Mouse (Mus musculus) gastrocnemius, adult 8-10 months (tissue): ENCODE data around the gene Dtymk. TPM values are rescaled to one million over a fixed set of nuclear protein-coding genes. Genes with fewer than 3 reads are reported as not detected.
"Not testable (repeated sequence)": the region's sequence is repeated elsewhere in the genome, so short reads cannot be mapped to it uniquely, and the experiment has no call there.

Experiments used
- DNase-seq, 2 experiments: peaks; one replicate each; pipeline ENCODE4 v3.0.0; 2022; ENCODE audit warnings: low spot score in 2 of 2
- total RNA-seq, 4 experiments: library from RNA; stranded (reverse); gene quantifications; 2 replicates each; pipeline ENCODE4 v1.2.4; 2022

Gene Dtymk
- total RNA-seq, result 10 to 100 TPM; 14.8 to 17.3 (median 16.1) TPM

DNA sequence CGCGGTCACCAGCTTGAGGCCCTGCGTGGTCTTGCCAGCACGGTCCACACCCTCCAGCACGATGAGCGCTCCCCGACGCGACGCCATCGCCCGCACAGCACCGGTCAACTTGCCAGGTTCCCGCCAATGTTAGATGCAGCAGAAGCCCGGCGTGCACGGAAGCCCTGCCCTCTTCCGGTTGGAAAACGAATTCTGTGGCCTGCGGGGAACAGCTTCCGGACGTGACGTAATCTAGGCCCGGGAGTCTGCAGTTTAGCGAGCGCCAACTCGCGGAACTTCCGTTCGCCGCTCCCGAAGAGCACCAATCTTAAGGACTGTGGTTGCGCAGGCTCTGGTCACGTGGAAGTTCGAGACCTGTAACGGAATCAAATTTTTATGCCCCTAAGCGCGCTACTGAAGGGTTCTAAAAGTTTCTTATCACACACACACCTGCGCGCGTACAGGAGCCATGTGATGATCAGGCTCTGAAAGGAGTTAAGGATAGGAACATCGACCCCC is at the start of gene Dtymk:
TSS of gene Dtymk (minus strand) at position 194 of the 498 bp plus-strand sequence.
- DNase-seq, result peak; percentile 85 to 89

DNA sequence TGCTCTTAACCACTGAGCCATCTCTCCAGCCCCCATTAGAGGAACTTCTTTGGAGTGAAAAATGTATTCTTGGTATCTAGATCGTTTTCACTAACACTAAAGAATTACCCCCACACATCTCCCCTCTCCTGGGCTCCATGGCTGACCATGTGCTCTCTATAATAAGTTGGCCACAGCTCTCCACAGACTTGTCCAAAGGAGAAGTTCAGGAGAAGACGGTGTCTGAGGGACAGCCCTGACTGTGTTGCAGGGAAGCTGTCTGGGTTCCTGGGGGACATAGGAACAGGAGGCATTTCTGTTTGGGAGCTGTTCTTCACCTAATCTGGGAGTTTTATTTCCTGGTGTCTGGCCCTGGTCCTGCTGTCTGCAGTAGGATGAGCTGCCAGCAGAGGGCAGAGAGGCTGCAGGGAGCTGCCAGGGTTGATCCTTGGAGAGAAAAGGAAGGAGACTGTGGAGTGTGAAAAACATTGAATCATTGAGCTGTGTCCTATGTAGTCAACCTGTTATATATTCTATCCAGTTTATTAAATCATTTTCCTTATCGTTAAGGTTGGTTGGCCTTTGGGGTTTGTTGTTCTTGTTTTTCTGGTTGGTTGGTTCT is 44.1 kb upstream of the Dtymk start:
- not testable (repeated sequence) for DNase-seq

DNA sequence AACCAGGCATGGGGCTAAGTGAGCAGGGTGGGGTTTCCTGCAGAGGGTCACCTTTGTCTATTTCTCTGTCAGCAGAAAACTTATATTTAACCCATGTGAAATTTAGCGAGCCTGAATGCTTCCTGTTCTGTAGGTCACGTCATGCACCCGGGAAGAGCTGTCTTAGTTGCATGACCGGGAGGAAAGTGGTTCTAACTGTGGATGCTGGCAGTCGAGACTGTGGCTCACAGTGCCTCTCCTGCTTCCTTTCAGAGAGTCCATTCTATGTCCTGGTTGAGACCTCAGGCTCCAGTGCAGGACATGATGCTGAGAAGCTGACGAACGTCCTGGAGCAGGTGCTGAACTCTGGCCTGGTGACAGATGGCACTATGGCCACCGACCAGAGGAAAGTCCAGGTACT is 36.8 kb upstream of the Dtymk start:
- DNase-seq, result not testable (repeated sequence)

DNA sequence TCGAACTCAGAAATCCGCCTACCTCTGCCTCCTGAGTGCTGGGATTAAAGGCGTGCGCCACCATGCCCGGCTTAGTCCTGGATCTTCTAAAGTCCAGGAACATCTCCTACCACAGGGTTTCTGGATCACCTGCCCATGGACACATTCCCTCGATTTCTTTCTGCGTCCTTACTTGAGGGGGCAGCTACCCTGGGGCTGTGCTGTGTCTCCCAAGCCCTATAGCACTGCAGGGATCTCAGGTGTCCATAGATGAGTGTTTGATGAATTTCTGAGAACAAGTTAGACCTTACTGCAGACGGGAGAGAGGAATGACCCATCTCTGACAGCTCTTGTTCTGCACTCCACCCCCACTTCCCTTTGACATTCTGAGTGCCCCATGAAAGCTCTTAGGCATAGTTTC is 35.6 kb upstream of the Dtymk start:
- DNase-seq, result no peak

DNA sequence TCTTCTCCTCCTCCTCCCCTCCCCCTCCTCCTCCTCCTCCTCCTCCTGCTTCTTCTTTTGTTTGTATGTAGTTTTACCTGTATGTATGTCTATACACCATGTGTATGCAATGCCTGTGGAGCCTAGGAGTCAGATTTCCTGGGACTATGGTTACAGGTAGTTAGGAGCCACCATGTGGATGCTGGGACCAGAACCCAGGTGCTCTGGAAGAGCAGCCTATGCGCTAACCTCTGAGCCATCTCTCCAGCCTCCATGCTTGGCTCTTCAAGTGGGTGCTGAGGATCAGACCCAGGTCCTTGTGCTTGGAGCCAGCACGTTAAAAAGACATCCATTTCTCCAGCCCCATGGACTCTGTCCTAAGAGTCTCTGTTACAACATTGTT is 34.8 kb upstream of the Dtymk start:
- DNase-seq, result no peak

DNA sequence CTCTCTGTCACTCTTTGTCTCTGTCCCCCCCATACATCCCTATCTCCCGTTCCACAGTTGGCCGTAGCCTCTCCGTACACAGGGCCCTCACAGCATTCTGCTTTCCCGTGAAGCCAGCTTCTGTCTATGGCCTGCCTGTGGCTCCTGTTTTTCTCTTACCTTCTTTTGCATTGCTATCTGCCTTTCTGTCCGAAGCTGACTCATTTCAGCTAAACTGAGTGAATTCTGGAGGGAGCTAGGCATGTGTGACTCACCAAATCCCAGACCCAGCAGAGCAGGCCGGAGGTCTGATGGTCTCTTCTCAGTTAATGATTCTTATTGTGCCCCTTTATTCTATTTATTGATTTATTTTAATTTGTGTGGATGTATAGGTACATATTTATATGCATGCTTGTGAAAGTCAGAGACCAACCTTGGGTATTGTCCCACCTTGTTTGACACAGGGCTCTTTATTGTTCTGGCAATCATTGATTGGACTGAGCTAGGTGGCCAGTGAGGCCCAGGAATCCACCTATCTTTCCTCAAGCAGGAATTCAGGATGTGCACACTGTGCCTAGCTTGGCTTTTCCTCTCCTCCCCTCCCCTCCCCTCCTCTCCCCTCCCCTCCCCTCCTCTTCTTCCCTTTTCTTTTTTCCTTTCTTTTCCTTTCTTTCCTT is 34.3 kb upstream of the Dtymk start:
- DNase-seq, result no peak

DNA sequence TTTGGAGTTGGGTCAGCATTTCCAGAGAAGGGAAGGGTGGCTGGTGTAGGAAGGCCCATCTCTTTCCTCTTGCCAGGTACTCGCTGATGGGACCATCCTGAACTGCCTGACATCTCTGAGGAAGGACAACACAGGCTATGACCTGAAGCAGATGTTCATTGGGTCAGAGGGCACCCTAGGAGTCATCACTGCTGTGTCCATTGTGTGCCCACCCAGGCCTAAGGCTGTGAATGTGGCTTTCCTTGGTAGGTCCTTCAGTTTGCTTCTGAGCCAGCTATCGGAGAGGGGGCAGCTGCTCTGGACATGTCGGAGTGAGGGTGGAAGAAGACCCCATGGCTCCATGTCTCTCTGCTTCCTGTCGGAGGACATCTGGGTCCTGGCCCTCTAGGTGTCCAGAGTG is 33.5 kb upstream of the Dtymk start:
- DNase-seq, result no peak

DNA sequence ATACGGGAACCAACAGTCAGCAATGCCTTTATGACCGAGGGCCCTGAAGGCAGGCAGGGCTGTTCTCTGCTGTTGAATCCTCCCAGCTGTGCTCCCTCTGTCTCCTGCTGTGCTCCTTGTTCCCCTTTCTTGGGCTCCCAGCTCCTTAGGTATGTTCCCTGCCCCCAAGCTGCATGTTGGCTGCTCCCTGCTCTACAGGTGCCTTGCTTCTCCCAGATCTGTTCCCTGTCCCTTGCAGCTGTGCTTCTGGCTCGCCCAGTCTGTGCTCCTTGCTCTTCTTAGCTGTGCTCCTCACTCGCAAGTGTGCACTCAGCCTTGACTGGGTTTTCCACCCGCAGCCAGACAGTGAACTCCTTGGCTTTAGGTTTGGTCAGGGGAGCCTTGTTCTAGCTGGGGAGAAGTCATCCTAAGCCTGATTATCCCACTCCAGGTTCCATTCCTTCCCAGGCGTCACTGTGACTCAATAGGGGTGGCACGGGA is 33.0 kb upstream of the Dtymk start:
- no peak for DNase-seq

DNA sequence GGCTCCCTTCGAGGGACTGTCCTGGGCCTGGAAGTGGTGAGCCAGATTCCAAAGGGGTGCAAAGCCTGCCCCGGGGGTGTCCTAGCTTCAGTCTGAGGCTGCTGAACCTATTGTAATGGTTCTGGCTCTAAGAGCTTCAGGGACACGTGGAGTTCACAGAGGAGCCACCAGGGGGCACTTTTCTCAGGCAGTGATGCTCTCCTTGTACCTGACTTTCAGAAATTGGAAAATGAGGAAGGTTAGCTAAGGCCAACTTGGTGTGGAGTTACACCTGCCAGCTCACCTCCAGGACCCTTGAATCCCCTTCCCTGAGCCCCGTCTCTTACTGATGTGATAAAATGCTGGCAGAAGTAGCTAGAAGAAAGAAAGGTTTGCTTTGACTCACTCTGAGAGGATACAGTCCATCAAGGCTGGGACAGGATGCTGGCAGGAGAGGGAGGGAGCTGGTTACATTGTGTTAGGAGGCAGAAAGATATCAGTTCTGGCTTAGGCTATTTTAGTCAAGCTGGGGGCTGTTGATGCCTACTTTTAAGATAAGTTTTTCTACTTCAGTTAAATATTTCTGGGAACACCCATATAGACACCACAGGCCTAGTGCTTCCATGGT is 31.1 kb upstream of the Dtymk start:
- not testable (repeated sequence) for DNase-seq

DNA sequence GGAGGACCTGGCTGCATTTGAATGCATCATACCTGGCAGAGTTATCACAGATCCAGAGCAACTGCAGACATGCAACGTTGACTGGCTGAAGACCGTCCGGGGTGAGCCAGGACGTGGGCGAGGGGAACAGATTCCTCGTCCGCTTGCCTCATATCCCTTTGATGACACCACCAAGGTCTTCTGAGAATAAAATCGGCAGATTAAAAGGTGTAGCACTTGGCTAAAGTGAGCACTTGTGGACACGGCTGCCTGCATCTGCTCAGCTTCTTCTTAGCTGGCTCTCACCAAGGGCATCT is 24.8 kb upstream of the Dtymk start:
- no peak for DNase-seq

DNA sequence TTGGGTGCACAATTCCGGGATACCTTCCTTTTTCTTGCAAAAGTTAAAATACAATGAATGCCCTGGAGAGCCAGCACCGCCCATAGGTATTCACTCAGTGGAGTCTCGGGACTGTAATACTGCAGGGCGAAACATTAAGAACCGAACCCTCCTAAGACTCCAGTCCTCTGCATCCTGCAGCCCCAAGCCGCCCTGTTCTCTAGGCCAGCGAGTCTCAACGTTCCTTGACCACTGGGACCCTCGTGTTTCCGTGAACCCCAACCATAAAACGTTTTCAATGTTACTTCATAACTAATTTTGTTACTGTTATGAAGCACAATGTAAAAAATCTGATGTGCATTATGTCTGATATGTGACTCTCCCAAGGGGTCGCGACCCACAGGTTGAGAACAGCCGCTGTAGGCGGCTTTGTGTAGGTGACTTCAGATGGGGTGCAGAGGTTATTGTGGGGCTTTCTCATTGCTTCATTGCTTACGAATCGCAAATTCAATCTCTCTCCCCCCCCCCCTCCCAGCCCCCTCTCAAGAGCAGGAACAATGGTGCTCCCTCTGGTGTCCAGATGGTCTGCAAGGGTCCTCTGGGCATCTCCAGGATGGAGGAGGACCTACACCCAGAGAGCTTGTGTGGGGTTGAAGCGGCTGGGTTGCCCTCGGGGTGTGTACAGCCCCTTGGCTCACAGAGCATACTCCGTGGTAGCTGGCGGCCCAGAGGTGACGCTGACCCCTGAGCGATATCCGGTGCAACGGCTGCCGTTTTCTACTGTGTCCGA is 24.2 kb upstream of the Dtymk start:
- no peak for DNase-seq

DNA sequence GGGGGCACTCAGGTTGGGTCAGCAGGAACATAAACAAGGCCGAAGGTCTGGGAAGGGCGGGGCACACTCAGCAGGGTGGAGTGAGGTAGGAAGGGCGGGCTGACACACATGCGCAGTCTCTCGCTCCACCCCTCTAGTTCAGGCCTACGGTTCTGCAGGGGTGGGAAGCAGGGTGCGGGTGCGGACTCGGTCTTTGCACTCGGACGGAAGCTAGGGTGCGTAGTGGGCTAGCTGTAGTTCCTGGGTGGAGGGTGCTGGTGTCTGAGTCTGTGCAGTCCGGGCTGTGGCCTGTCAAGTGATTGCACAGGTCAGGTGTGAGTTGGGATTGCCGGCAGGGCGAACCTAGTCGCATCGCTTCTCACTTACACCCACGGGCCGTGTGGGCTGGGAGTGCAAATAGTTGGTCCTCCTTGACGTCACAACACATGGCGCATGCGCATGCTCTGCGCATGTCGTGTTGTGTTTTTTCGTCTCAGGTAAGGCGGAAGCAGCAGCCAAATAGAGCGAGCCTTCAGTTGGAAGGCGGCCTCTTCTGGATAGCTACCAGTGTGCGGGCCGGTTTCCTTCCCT is 23.5 kb upstream of the Dtymk start:
- DNase-seq, result peak; percentile 93 to 95

DNA sequence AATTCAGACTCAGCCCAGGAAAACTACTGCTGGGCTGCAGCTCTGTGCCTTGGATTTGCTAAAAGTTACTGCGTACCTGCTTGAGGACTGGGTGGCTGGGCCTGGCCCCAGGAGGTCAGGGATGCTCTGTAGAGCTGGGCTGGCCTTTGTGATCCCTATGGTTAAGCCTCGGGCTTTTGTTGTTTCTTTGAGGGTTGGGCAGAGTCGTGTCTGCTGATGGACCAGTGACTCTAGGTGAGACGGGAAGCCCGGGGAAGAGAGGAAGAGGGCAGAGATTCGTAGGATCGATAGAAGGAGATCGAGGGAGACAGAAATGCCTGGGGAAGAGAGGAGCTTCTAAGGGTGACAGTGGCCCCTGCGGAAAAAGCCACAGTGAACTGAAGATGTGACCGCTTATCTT is 22.9 kb upstream of the Dtymk start, which contains the start of gene D2hgdh:
TSS of gene D2hgdh (plus strand) at position 301 of the 400 bp plus-strand sequence.
- DNase-seq, result no peak

DNA sequence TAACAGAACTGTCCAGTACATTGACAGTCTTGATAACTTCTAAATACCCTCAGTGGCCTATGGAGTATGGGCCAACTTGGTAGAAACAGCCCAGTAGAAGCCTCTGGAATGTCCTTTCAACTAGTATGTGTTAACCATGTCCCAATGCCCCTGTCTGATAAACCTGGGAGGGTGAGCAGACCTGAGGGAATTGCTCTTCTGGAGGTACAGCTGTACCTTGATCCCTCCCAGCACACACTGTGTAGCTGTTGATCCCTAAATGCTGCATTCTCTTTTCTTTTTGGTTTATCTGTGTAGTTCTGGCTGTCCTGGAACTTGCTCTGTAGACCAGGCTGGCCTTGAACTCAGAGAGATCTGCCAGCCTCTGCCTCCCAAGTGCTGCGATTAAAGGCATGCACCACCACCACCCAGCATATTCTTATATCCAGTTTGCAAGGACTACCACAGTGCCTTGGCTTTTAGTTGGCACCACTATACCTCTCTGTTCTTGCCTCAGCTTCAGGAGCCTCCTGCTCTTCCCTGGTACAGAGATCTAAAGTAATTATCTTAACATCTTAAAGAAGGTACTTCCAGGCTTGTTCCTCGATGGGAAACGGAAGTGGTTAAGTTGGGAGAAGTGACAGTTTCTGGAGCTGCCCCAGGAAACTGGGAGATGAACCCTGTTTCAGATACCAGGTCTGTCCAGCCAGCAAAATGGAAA is 22.2 kb upstream of the Dtymk start:
- DNase-seq, result no peak

DNA sequence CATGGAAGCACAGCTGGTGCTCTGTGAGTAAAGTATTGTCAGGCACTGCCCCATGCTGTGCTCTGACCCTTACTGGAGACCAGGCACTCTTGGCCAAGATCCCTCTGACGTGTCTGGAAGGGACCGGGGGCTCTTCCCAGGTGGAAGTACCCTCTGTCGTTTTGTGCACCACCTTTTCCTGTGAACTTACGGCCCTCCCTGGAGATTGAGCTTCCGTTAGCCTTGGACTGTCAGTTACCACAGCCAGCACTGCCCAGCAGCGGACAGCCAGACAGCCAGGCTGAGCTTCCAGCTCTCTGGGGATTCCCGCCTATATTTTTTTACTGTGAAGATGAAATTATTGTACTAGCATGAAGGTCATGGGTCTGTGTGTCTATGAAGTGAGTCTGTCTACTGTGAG is 17.0 kb upstream of the Dtymk start:
- DNase-seq, result no peak

DNA sequence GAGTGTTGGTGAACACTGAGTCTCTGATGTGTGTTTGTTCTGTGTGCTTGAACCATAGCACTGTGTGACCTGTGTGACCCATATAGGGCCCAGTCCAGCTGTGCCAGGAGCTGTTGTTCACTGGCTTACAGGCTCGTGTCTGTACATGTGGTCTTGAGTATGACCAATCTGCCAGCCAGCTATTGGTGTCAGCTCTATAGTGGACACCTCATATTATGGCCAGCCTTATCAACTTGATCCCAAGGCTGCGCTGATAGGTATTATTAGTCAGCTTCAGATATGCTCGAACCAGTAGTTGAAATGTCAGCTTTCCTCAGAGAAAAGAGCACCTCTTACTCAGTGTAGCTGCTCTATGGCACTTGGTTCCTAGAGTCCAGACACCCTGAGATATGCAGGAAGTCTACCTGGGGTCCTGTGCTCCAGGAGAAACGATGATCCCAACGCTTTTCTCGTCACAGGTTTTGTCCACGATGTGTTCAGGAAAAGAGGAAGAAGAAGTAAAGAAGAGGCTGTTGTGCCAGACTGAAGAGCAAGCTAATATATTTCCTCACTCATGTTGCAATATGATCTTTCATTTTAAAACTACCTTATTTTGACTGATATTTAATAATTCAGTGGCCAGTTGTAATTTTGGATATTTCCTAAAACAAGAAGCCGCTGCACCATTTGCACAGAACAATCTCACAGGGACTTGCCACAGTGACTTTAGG is 16.2 kb upstream of the Dtymk start:
- DNase-seq, result no peak

DNA sequence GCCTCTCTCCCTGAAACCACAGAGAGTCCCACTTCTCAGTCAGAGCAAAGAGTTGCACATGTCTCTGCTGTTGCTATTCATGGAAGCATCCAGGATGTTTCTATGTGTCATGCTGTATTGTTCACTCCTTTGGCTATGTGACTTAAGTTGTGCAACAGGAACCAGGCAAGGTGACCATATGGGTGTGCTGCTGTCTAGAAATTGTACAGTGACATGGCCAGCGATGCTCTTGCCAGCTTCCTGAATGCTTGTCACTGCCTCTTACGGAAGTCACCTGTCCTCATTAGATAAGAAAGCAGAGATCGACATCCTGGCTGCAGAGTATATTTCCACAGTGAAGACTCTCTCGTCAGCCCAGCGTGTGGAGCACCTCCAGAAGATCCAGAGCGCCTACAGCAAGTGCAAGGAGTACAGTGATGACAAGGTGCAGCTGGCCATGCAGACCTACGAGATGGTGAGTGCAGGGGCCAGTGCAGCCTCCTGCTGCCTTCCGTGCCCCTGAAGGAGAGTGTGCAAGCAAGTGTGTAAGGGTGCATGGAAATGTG is 9.8 kb upstream of the Dtymk start:
- DNase-seq, result no peak

DNA sequence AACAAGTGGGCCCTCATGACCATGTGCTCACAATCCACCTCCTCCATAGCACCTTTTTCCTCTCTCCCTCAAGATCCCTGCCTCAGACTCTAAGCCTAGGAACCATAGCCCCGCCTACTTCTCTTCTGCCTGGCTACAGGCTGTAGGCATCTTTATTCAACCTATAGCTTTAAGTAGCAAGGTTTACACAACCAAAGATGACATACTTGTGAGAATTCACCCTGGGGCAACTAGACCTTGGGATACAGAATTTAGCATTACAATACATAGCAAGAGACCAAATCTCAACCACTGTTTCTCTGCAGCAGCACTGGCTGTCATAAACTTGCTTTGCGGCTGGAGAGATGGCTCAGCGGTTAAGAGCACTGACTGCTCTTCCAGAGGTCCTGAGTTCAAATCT is 8.3 kb upstream of the Dtymk start:
- DNase-seq, result no peak

DNA sequence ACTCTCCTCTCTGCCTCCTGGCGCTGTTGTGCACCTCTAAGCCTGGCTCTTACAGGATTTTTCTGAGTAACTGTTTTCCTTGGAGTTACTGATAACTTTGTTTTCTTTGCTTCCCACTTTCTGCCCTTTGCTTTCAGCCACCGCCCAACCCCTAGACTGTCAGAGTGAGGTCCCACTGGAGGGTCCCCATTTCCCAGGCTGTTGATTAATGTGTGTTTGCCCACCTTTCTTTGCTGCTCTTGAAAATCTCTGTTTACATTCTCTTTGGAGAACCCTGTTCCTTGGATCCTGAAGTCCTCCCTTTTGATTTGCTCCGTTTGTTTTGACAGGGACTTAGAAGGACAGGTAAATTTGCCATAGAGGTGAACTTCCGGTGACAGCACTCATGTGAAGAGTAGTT is 7.1 kb upstream of the Dtymk start:
- no peak for DNase-seq
